Mouse (Mus musculus): ENCODE measurements around the gene Ankrd6. TPM values are rescaled to one million over a fixed set of nuclear protein-coding genes. Genes with fewer than 3 reads are reported as not detected.

The Ankrd6 gene
- polyA plus RNA-seq, 1 experiment from 2014 or later = 3.0 TPM

DNA sequence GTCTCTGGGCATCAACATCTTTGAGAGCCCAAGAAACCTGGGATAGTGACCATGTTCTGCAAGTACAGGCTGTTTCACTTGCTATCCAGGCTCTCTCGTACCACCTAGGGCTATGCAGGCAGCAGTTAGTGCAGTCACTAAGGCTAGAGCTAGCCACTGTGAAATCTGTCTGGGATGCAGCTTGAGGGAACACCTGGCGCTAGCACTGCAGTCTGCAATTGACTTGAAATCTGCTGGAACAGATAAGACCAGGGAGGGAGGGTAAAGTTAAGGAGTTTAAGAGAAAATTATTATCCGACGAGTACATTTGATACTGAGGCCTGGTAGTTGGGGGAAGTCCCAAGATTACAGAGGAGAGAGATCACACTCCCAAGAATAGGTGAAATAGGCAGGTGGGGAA, 170.6 kb downstream of the Ankrd6 start:
- H3K4me2 ChIP-seq = no peak overlapping the region
- peaks cover 13% of the 10 kb centered on the region; the same call in 1 of the 2 replicates for H3K36me3 ChIP-seq (ENCODE audit: control insufficient read depth, insufficient read depth, low read length)
- no peak overlapping the region for H3K4me3 ChIP-seq (ENCODE audit: low read depth, low read length)
- ATAC-seq (replicated peaks; ENCODE audit: low FRiP score) (no peak), DNase-seq (ENCODE audit: low spot score) (no peak)
- no peak overlapping the region for H3K27ac ChIP-seq (ENCODE audit: low read depth, low read length)
- H3K9ac ChIP-seq (ENCODE audit: low read depth, low read length) = no peak overlapping the region
- peaks cover 2% of the 10 kb centered on the region; the same call in 1 of the 2 replicates for H3K9me3 ChIP-seq (ENCODE audit: control insufficient read depth, low read length)
- WGBS = 82% methylated on average over 4 of the region's 4 CpGs
- H3K27me3 ChIP-seq (replicated peaks; ENCODE audit: control insufficient read depth, insufficient read depth, low read length) = no peaks in the 10 kb centered on the region
- H3K4me1 ChIP-seq (replicated peaks; ENCODE audit: control insufficient read depth, insufficient read depth, low read length) = no peaks in the 10 kb centered on the region

DNA sequence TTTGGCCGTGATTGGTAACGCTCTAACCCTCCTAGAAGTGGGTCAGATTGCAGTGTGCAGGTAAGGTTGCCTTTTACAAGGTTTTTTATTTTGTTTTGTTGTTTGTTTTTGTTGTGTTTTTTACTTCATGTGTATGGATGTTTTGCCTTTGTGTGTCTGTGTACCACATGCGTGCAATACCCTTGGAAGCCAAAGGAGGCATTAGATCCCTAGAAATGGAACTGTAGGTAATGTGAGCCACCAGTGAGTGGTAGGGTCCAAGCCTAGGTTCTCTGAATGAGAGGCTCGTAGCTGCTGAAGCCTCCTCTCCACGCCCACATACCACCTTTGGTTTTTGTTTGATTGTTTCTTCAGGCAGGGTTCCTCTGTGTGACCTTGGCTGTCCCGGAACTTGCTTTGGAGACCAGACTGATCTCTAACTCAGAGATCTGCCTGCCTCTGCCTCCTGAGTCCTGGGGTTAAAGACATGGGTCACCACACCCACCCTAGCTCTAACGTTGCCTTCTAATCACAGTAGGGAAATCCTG, 180.3 kb downstream of the Ankrd6 start:
- Histone ChIP-seq H3K27ac (ENCODE audit: low read depth, low read length) (no peak overlapping the region), H3K4me1 (replicated peaks; ENCODE audit: control insufficient read depth, insufficient read depth, low read length) (no peaks in the 10 kb centered on the region), H3K9me3 (ENCODE audit: control insufficient read depth, low read length) (no peaks in the 10 kb centered on the region), H3K9ac (ENCODE audit: low read depth, low read length) (no peak overlapping the region), H3K27me3 (replicated peaks; ENCODE audit: control insufficient read depth, insufficient read depth, low read length) (no peaks in the 10 kb centered on the region), H3K36me3 (ENCODE audit: control insufficient read depth, insufficient read depth, low read length) (peaks cover 30% of the 10 kb centered on the region), H3K4me3 (ENCODE audit: low read depth, low read length) (no peak overlapping the region), H3K4me2 (no peak overlapping the region)
- 91% methylated on average over 7 of the region's 7 CpGs for WGBS
- no peak for DNase-seq (ENCODE audit: low spot score)
- no peak for ATAC-seq (replicated peaks; ENCODE audit: low FRiP score)

DNA sequence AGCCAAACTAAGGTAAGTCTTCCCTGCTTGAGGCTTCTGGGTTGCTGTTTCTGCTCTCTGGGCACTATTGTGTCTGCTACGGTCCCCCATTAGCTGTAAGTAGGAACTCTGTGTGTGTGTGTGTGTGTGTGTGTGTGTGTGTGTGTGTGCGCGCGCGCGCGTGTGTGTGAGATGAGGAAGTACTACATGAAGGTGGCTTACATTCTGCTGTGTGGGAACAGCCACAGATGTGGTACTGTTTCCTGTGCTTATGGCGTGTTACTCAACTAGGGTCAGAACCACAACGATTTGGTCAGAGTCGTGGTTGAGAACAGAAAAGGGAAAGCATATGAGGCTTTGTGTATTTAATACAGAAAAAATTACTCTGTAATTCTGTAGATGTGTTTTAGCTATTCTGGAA, 182.6 kb downstream of the Ankrd6 start:
- no peak overlapping the region for H3K4me2 ChIP-seq
- ATAC-seq (replicated peaks; ENCODE audit: low FRiP score) (no peak), DNase-seq (ENCODE audit: low spot score) (no peak)
- H3K36me3 ChIP-seq (ENCODE audit: control insufficient read depth, insufficient read depth, low read length) = peaks cover 24% of the 10 kb centered on the region
- H3K4me3 ChIP-seq (ENCODE audit: low read depth, low read length) = no peak overlapping the region
- no peaks in the 10 kb centered on the region for H3K27me3 ChIP-seq (replicated peaks; ENCODE audit: control insufficient read depth, insufficient read depth, low read length)
- no peak overlapping the region for H3K9ac ChIP-seq (ENCODE audit: low read depth, low read length)
- 69% methylated on average over 10 of the region's 10 CpGs for WGBS
- H3K27ac ChIP-seq (ENCODE audit: low read depth, low read length) = no peak overlapping the region
- H3K4me1 ChIP-seq (replicated peaks; ENCODE audit: control insufficient read depth, insufficient read depth, low read length) = no peaks in the 10 kb centered on the region
- no peaks in the 10 kb centered on the region for H3K9me3 ChIP-seq (ENCODE audit: control insufficient read depth, low read length)

DNA sequence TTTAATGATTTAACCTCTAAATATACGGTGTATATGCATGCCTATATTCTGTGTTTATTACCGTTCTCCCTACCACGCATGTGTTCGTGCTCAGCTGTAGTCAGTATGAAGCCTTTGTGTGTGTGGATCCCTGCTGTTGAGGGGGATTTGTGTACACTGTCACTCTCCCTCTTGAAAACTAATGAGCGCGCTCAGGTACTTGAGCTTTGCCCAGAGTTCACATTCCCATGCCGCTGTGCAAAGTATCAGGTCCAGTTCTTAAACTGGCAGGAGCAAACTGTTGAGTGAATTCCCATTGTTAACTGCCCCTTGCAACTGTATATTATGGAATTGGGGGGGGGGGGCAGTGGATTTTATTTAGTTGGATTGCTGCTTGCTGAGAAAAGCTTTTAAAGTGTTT, 183.2 kb downstream of the Ankrd6 start:
- H3K27me3 ChIP-seq (replicated peaks; ENCODE audit: control insufficient read depth, insufficient read depth, low read length) = no peaks in the 10 kb centered on the region
- peaks cover 26% of the 10 kb centered on the region for H3K36me3 ChIP-seq (ENCODE audit: control insufficient read depth, insufficient read depth, low read length)
- WGBS = 89% methylated on average over 7 of the region's 7 CpGs
- ATAC-seq (replicated peaks; ENCODE audit: low FRiP score) (no peak), DNase-seq (ENCODE audit: low spot score) (no peak)
- H3K4me1 ChIP-seq (replicated peaks; ENCODE audit: control insufficient read depth, insufficient read depth, low read length) = no peaks in the 10 kb centered on the region
- no peaks in the 10 kb centered on the region for H3K9me3 ChIP-seq (ENCODE audit: control insufficient read depth, low read length)
- no peak overlapping the region for H3K27ac ChIP-seq (ENCODE audit: low read depth, low read length)
- H3K4me3 ChIP-seq (ENCODE audit: low read depth, low read length) = no peak overlapping the region
- H3K4me2 ChIP-seq = no peak overlapping the region
- H3K9ac ChIP-seq (ENCODE audit: low read depth, low read length) = no peak overlapping the region

DNA sequence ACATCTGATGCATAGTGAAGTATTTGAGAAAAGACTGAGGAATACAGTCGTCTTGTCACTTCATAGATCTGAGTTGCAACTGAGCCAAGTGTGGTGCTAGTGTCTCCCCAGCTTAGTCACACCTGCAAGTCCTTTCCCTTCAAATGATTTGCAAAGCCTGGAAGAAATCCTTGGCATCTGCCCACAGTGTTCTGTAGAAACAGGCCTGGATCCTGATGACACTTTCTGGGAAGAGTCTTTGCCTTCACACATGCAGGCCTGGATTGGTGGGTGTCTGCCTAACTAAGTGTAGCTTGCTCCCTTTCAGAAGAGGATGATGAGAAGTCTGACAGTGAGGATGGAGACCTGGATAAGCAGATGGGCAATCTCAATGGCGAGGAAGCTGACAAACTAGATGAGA, 193.2 kb downstream of the Ankrd6 start:
- Histone ChIP-seq H3K4me3 (ENCODE audit: low read depth, low read length) (no peak overlapping the region), H3K9ac (ENCODE audit: low read depth, low read length) (no peak overlapping the region), H3K27me3 (replicated peaks; ENCODE audit: control insufficient read depth, insufficient read depth, low read length) (no peaks in the 10 kb centered on the region), H3K9me3 (ENCODE audit: control insufficient read depth, low read length) (no peaks in the 10 kb centered on the region), H3K4me2 (no peak overlapping the region), H3K4me1 (replicated peaks; ENCODE audit: control insufficient read depth, insufficient read depth, low read length) (no peaks in the 10 kb centered on the region), H3K27ac (ENCODE audit: low read depth, low read length) (no peak overlapping the region), H3K36me3 (ENCODE audit: control insufficient read depth, insufficient read depth, low read length) (peaks cover 45% of the 10 kb centered on the region)
- 93% methylated on average over 2 of the region's 2 CpGs for WGBS
- DNase-seq (ENCODE audit: low spot score) (no peak), ATAC-seq (replicated peaks; ENCODE audit: low FRiP score) (no peak)

Other genes with a start within 250 kb of the Ankrd6 start
- gene Lyrm2, start 150.6 kb downstream of the Ankrd6 start, polyA plus RNA-seq (2014; fragmentation: Nextera tagmentation; extraction: Ambion mirVana) = 56.7 and 68.0 TPM in 2 replicates
- 4.6 and 4.9 TPM in 2 replicates for gene Rragd, start 32.2 kb upstream of the Ankrd6 start, polyA plus RNA-seq (2014; fragmentation: Nextera tagmentation; extraction: Ambion mirVana)
- 43.6 and 44.3 TPM in 2 replicates for gene Ube2j1, start 80.6 kb upstream of the Ankrd6 start, polyA plus RNA-seq (2014; fragmentation: Nextera tagmentation; extraction: Ambion mirVana)
- gene Gabrr2, start 112.2 kb upstream of the Ankrd6 start, polyA plus RNA-seq (2014; fragmentation: Nextera tagmentation; extraction: Ambion mirVana) = not detected in 2 replicates
- not detected in 2 replicates for gene Gabrr1, start 181.7 kb upstream of the Ankrd6 start, polyA plus RNA-seq (2014; fragmentation: Nextera tagmentation; extraction: Ambion mirVana)
- 0.26 and 0.70 TPM in 2 replicates for gene Pm20d2, start 238.9 kb upstream of the Ankrd6 start, polyA plus RNA-seq (2014; fragmentation: Nextera tagmentation; extraction: Ambion mirVana)

All from liver, embryonic 11.5 days (tissue).